Mouse (Mus musculus): ENCODE measurements around the gene Kcnb1.
A peak's percentile ranks its signal among the peaks of the same experiment; 100 is the strongest.

The Kcnb1 gene

DNA sequence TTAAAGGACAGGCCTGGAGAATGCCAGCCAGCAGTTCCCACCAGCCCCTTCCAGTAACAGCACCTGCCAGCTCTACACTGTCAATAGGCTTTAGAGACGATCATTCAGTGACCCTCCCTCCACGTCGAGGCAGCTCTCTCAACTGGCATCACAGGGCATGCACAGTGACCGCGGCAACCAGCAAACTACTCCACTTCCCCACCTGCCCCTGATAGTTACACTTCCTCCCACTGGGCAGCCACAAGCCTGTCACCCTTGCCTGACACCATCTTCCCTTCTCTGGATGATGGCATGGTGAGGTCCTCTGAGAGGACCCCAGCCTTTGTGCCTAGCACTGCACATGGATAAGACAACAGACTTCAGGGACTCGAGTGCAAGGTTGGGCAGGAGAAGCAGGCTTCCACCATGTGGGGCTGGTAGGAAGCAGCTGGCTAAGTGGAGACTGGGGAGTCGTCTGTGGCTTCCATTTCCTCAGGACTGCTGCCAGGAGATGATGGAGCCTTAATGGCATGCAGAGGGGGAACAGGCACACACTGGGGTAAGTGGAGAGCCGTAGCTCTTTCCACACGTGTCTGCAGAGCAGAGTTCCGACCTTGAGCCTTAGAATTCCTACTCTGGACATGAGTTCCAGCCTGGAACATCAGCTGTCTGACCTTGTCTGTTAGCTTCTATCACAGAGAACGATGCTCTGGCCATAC lies 22.3 kb downstream of the Kcnb1 start:
- Histone ChIP-seq H3K4me3 (replicated peaks; ENCODE audit: low read length) (no peak overlapping the region), H3K4me1 (replicated peaks; ENCODE audit: low read depth, low read length) (peaks cover 30% of the 10 kb centered on the region), H3K27me3 (ENCODE audit: insufficient read depth, low read length) (peaks cover 24% of the 10 kb centered on the region), H3K36me3 (ENCODE audit: insufficient read depth, low read length) (no peaks in the 10 kb centered on the region), H3K9me3 (ENCODE audit: low read length) (peaks cover 3% of the 10 kb centered on the region)
- no peak for TF ChIP-seq POU5F1 (IDR thresholded peaks at IDR 0.05; ENCODE audit: borderline replicate concordance, low read length)
- no peak for TF ChIP-seq CTCF (conservative IDR thresholded peaks at IDR 0.05; ENCODE audit: low read length)
- no peak for TF ChIP-seq NANOG (IDR thresholded peaks at IDR 0.05; ENCODE audit: borderline replicate concordance, low read length)

DNA sequence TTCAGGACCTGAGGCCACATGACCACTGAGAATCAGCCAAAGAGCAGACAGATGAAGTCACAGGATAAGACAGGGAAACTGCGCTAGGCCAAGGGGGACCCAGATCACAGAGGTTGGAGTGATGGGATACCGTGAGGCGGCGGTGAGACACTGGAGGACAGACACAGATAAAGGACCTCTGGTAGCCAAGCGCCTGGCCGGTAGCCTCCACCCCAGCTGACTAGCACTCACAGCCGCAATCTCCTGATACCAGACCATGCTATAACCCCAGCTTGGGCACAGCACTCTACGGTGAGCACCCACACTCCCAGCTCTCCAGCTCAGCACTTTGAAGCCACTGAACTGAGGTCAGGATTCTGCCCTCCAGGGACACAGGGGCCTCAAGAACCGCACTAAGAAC lies 26.4 kb downstream of the Kcnb1 start:
- Histone ChIP-seq H3K4me1 (replicated peaks; ENCODE audit: low read depth, low read length) (peaks cover 35% of the 10 kb centered on the region), H3K27me3 (ENCODE audit: insufficient read depth, low read length) (peaks cover 15% of the 10 kb centered on the region), H3K9me3 (ENCODE audit: low read length) (no peaks in the 10 kb centered on the region), H3K36me3 (ENCODE audit: insufficient read depth, low read length) (no peaks in the 10 kb centered on the region), H3K4me3 (replicated peaks; ENCODE audit: low read length) (no peak overlapping the region)
- no peak for TF ChIP-seq CTCF (conservative IDR thresholded peaks at IDR 0.05; ENCODE audit: low read length)
- TF ChIP-seq NANOG (IDR thresholded peaks at IDR 0.05; ENCODE audit: borderline replicate concordance, low read length): no peak
- TF ChIP-seq POU5F1 (IDR thresholded peaks at IDR 0.05; ENCODE audit: borderline replicate concordance, low read length): no peak

DNA sequence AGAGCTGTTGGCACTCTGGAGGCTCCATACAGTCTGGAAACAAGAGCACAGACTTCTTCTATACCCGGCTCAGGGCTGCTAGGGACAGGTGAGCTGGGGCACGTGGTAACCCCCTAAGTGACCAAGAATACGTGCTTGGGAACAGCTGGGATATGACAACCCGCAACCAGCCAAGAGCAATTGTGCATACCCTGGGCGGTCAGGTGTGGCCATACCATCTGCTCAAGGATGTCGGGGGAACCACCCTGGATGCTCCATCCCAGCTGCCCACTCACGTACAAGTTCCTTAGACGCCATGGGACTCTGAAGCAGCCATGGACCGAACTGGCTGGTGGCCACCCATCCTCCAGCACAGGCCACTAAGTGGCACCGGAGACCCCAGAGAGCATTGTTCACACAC lies 26.8 kb downstream of the Kcnb1 start:
- Histone ChIP-seq H3K36me3 (ENCODE audit: insufficient read depth, low read length) (no peaks in the 10 kb centered on the region), H3K27me3 (ENCODE audit: insufficient read depth, low read length) (peaks cover 12% of the 10 kb centered on the region), H3K4me3 (replicated peaks; ENCODE audit: low read length) (no peak overlapping the region), H3K4me1 (replicated peaks; ENCODE audit: low read depth, low read length) (peaks cover 31% of the 10 kb centered on the region), H3K9me3 (ENCODE audit: low read length) (no peaks in the 10 kb centered on the region)
- TF ChIP-seq NANOG (IDR thresholded peaks at IDR 0.05; ENCODE audit: borderline replicate concordance, low read length): no peak
- no peak for TF ChIP-seq CTCF (conservative IDR thresholded peaks at IDR 0.05; ENCODE audit: low read length)
- no peak for TF ChIP-seq POU5F1 (IDR thresholded peaks at IDR 0.05; ENCODE audit: borderline replicate concordance, low read length)

DNA sequence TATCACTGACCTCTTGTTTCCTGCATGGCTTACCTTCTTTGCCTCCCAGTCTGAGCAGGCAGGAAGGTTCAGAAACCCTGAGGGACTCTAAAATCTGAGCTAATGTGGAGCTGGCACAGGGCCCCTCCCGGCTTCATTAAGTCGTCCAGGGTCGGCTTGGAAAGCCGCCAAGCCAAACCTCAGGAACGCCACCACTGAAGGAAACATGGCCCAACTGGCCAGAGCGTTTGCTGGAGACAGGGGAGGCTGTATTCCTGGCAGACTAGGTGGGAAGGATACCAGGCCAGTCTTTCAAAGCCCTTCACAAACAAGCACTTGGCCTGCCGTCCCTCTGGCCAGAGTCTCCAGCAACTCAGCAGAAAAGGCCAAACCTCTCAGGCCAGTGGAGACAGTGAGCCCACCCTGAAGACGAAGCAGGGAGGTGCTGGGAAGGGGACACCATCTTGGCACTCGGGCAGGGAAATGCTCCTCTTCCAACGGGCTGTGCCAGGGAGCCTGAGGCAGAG lies 27.4 kb downstream of the Kcnb1 start:
- TF ChIP-seq NANOG (IDR thresholded peaks at IDR 0.05; ENCODE audit: borderline replicate concordance, low read length): no peak
- no peak for TF ChIP-seq POU5F1 (IDR thresholded peaks at IDR 0.05; ENCODE audit: borderline replicate concordance, low read length)
- TF ChIP-seq CTCF (conservative IDR thresholded peaks at IDR 0.05; ENCODE audit: low read length): no peak
- Histone ChIP-seq H3K4me3 (replicated peaks; ENCODE audit: low read length) (no peak overlapping the region), H3K9me3 (ENCODE audit: low read length) (no peaks in the 10 kb centered on the region), H3K4me1 (replicated peaks; ENCODE audit: low read depth, low read length) (peaks cover 32% of the 10 kb centered on the region), H3K36me3 (ENCODE audit: insufficient read depth, low read length) (no peaks in the 10 kb centered on the region), H3K27me3 (ENCODE audit: insufficient read depth, low read length) (peaks cover 16% of the 10 kb centered on the region)

DNA sequence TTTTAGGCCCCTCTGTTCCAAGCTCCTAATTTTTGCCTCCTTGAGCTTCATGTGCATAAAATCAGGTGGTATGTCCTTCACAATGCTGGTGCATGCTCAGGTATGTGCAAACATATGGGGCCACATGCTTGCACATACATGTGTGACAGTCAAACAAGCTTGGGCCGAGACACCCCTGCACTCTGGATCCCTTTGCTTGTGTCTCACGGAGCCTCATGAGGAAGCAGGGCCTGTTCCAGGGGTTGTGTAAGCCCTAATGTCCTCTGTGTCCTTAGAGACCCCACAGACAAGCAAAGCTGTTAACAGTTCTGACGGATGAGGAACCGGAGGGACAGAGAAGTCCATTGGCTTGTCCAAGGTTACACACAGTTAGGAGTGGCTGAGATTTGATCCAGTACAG lies 30.2 kb downstream of the Kcnb1 start:
- Histone ChIP-seq H3K4me3 (replicated peaks; ENCODE audit: low read length) (no peak overlapping the region), H3K4me1 (replicated peaks; ENCODE audit: low read depth, low read length) (peaks cover 51% of the 10 kb centered on the region), H3K9me3 (ENCODE audit: low read length) (no peaks in the 10 kb centered on the region), H3K36me3 (ENCODE audit: insufficient read depth, low read length) (no peaks in the 10 kb centered on the region), H3K27me3 (ENCODE audit: insufficient read depth, low read length) (peaks cover 30% of the 10 kb centered on the region)
- no peak for TF ChIP-seq POU5F1 (IDR thresholded peaks at IDR 0.05; ENCODE audit: borderline replicate concordance, low read length)
- no peak for TF ChIP-seq CTCF (conservative IDR thresholded peaks at IDR 0.05; ENCODE audit: low read length)
- no peak for TF ChIP-seq NANOG (IDR thresholded peaks at IDR 0.05; ENCODE audit: borderline replicate concordance, low read length)

DNA sequence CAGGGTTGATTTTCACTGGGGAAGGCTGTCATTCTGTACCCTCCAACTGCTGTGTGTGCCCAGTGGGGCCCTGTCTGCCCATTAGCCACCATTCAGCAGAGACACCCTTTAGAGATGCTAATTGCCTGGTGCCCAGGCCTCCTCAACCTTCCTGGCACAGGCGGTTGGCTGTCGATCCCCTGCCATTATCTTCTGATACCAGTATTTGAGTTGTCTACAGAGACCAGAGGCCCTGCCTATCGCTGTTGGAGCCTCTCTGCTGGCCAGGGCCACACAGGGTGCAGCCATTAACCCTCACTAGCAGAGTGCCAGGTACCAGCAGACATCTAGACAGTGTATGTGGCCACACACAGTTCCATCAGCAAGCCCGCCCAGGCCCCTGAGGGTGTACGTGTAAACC lies 31.2 kb downstream of the Kcnb1 start:
- H3K4me3 ChIP-seq (replicated peaks; ENCODE audit: low read length): no peak overlapping the region
- no peaks in the 10 kb centered on the region for H3K36me3 ChIP-seq (ENCODE audit: insufficient read depth, low read length)
- H3K4me1 ChIP-seq (replicated peaks; ENCODE audit: low read depth, low read length): peaks cover 50% of the 10 kb centered on the region
- TF ChIP-seq CTCF (conservative IDR thresholded peaks at IDR 0.05; ENCODE audit: low read length): no peak
- TF ChIP-seq POU5F1 (IDR thresholded peaks at IDR 0.05; ENCODE audit: borderline replicate concordance, low read length): no peak
- TF ChIP-seq NANOG (IDR thresholded peaks at IDR 0.05; ENCODE audit: borderline replicate concordance, low read length): no peak
- H3K9me3 ChIP-seq (ENCODE audit: low read length): no peaks in the 10 kb centered on the region
- H3K27me3 ChIP-seq (ENCODE audit: insufficient read depth, low read length): peaks cover 39% of the 10 kb centered on the region

DNA sequence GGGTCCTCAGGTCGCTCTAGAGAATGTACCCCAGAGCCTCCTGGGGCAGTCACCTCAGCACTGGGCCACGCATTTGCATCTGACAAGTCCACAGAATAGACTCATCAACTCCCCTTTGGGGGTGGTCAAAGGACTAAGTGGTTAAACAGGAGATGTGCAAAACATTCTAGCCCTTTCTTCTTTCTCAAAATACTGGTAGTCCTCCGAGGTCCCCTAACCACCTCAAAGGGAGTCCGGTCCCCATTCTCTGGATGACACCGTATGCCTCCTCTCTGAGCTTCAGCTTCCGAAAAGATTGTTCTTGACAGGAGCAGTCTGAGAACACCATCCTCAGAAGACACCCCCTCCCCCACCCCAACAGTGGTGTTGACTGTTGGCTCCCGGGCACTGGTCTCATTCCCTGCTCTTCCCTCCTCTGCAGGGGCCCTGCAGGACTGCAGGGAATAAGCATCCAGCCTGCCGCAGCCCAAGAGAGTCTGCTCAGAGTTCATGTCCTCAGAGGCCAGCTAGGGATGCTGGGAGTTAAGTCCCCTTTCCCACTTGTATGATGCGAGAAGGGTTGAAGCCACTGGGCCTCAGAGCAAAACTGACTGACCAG lies 33.7 kb downstream of the Kcnb1 start:
- Histone ChIP-seq H3K4me3 (replicated peaks; ENCODE audit: low read length) (0 out of 2 replicates have a peak overlapping the region, but pooled peaks have one; percentile 17), H3K27me3 (ENCODE audit: insufficient read depth, low read length) (peaks cover 64% of the 10 kb centered on the region), H3K9me3 (ENCODE audit: low read length) (peaks cover 5% of the 10 kb centered on the region), H3K36me3 (ENCODE audit: insufficient read depth, low read length) (no peaks in the 10 kb centered on the region), H3K4me1 (replicated peaks; ENCODE audit: low read depth, low read length) (peaks cover 30% of the 10 kb centered on the region)
- TF ChIP-seq POU5F1 (IDR thresholded peaks at IDR 0.05; ENCODE audit: borderline replicate concordance, low read length): no peak
- no peak for TF ChIP-seq NANOG (IDR thresholded peaks at IDR 0.05; ENCODE audit: borderline replicate concordance, low read length)
- no peak for TF ChIP-seq CTCF (conservative IDR thresholded peaks at IDR 0.05; ENCODE audit: low read length)

DNA sequence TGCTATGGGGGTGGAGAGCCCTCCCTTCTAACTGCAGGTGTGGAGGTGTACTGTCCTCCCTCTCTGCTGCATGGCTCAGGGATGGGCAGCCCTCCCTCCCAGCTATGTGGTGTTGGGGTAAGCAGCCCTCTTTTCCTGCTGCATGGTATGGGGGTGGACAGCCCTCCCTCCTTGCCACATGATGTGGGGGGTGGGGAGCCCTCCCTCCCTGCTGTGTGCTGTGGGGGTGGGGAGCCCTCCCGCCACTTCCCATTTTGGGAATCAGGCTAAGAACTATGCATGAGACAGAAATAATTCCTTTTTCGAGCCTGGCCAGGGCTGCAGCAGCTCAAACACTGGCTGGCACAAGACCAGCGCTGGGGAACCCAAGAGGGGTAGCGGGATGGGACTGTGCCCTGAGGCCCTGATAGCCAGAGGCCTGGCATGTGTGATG lies 34.4 kb downstream of the Kcnb1 start:
- no peaks in the 10 kb centered on the region for H3K36me3 ChIP-seq (ENCODE audit: insufficient read depth, low read length)
- TF ChIP-seq POU5F1 (IDR thresholded peaks at IDR 0.05; ENCODE audit: borderline replicate concordance, low read length) (no peak), NANOG (IDR thresholded peaks at IDR 0.05; ENCODE audit: borderline replicate concordance, low read length) (no peak), CTCF (conservative IDR thresholded peaks at IDR 0.05; ENCODE audit: low read length) (no peak)
- H3K27me3 ChIP-seq (ENCODE audit: insufficient read depth, low read length): peaks cover 70% of the 10 kb centered on the region
- H3K9me3 ChIP-seq (ENCODE audit: low read length): peaks cover 12% of the 10 kb centered on the region
- H3K4me3 ChIP-seq (replicated peaks; ENCODE audit: low read length): 0 out of 2 replicates have a peak overlapping the region, but pooled peaks have one; percentile 5
- H3K4me1 ChIP-seq (replicated peaks; ENCODE audit: low read depth, low read length): peaks cover 30% of the 10 kb centered on the region
